Mouse (Mus musculus): ENCODE measurements around the gene Tada2b. TPM values are rescaled to one million over a fixed set of nuclear protein-coding genes. Genes with fewer than 3 reads are reported as not detected.
A peak's percentile ranks its signal among the peaks of the same experiment; 100 is the strongest.

Gene Tada2b
- total and polyA plus RNA-seq, 3 experiments, result 9.6 to 24.9 TPM; not detected in 1

- TF ChIP-seq BHLHE40 (IDR thresholded peaks at IDR 0.05; ENCODE audit: borderline replicate concordance, low read depth, low read length) (no peak), EP300 (IDR thresholded peaks at IDR 0.05; ENCODE audit: low read depth in 1 of 2, low read length in 2 of 2) (no peak), HCFC1 (IDR thresholded peaks at IDR 0.05; ENCODE audit: low read depth, low read length) (peak; percentile 27; the same call in 1 of the 2 replicates), ELF1 (IDR thresholded peaks at IDR 0.05; ENCODE audit: low read depth, low read length) (no peak)
Observed at GRCm38 (mm10) chr5:36483203-36484101, 633 bp downstream of the Tada2b start (continued).

- Histone ChIP-seq H3K4me3 (ENCODE audit: control insufficient read depth in 1 of 2, insufficient read depth in 1 of 2, low read depth in 2 of 2, low read length in 2 of 2) (no peak overlapping the region), H3K27me3 (ENCODE audit: control insufficient read depth in 1 of 2, insufficient read depth in 2 of 2, low read length in 2 of 2) (no peaks in the 10 kb centered on the region), H3K4me1 (ENCODE audit: control insufficient read depth in 1 of 2, insufficient read depth in 2 of 2, low read length in 2 of 2) (peaks cover 14 to 30% of the 10 kb centered on the region in 2 experiments), H3K79me2 (ENCODE audit: control insufficient read depth, insufficient read depth, low read length, poor library complexity) (peaks cover 58% of the 10 kb centered on the region), H3K9me3 (replicated peaks; ENCODE audit: insufficient read depth, low read length) (no peaks in the 10 kb centered on the region), H3K9ac (ENCODE audit: control insufficient read depth, low read depth, low read length, poor library complexity, severe bottlenecking) (no peak overlapping the region), H3K36me3 (ENCODE audit: control insufficient read depth in 1 of 2, insufficient read depth in 2 of 2, low read length in 2 of 2) (peaks cover 3 to 23% of the 10 kb centered on the region in 2 experiments; a peak in 3 of 4 replicates), H3K27ac (ENCODE audit: control insufficient read depth, low read depth, low read length) (no peak overlapping the region)
- peak; percentile 57 for DNase-seq (ENCODE audit: low read depth, low spot score)
- no peak for TF ChIP-seq NRF1 (IDR thresholded peaks at IDR 0.05; ENCODE audit: insufficient read depth, low read depth, low read length, poor library complexity, severe bottlenecking)
- TF ChIP-seq CTCF (IDR thresholded peaks at IDR 0.05 in 2 of 3, conservative IDR thresholded peaks at IDR 0.05 in 1 of 3; ENCODE audit: control insufficient read depth in 1 of 3, insufficient read depth in 1 of 3, low read depth in 2 of 3, low read length in 3 of 3, poor library complexity in 1 of 3, severe bottlenecking in 1 of 3), result peak; percentile 1 to 46 (median 31); a peak in 3 of 6 replicates
- TF ChIP-seq HCFC1 (IDR thresholded peaks at IDR 0.05; ENCODE audit: low read depth, low read length), result no peak
Observed at GRCm38 (mm10) chr5:36481114-36481513, 3.0 kb downstream of the Tada2b start.

- Histone ChIP-seq H3K79me2 (ENCODE audit: control insufficient read depth, insufficient read depth, low read length, poor library complexity) (peaks cover 58% of the 10 kb centered on the region), H3K27ac (ENCODE audit: control insufficient read depth, low read depth, low read length) (no peak overlapping the region), H3K4me3 (ENCODE audit: control insufficient read depth in 1 of 2, insufficient read depth in 1 of 2, low read depth in 2 of 2, low read length in 2 of 2) (no peak overlapping the region), H3K36me3 (ENCODE audit: control insufficient read depth in 1 of 2, insufficient read depth in 2 of 2, low read length in 2 of 2) (peaks cover 3 to 23% of the 10 kb centered on the region in 2 experiments; a peak in 3 of 4 replicates), H3K9me3 (replicated peaks; ENCODE audit: insufficient read depth, low read length) (no peaks in the 10 kb centered on the region), H3K27me3 (ENCODE audit: control insufficient read depth in 1 of 2, insufficient read depth in 2 of 2, low read length in 2 of 2) (no peaks in the 10 kb centered on the region), H3K9ac (ENCODE audit: control insufficient read depth, low read depth, low read length, poor library complexity, severe bottlenecking) (no peak overlapping the region), H3K4me1 (ENCODE audit: control insufficient read depth in 1 of 2, insufficient read depth in 2 of 2, low read length in 2 of 2) (peaks cover 14 to 30% of the 10 kb centered on the region in 2 experiments)
- no peak for DNase-seq (ENCODE audit: low read depth, low spot score)
- no peak for TF ChIP-seq TBP (IDR thresholded peaks at IDR 0.05; ENCODE audit: low read depth, low read length)
- TF ChIP-seq KAT2A (conservative IDR thresholded peaks at IDR 0.05; ENCODE audit: low read depth, low read length), result no peak
- no peak for TF ChIP-seq MAZ (IDR thresholded peaks at IDR 0.05; ENCODE audit: low read depth, low read length)
- no peak for TF ChIP-seq POLR2AphosphoS5 (IDR thresholded peaks at IDR 0.05; ENCODE audit: borderline replicate concordance, low read depth, low read length)
- no peak for TF ChIP-seq USF1 (IDR thresholded peaks at IDR 0.05; ENCODE audit: low read depth, low read length)
- TF ChIP-seq MAX (IDR thresholded peaks at IDR 0.05; ENCODE audit: low read length), result no peak
- no peak for TF ChIP-seq JUND (IDR thresholded peaks at IDR 0.05; ENCODE audit: low read depth, low read length)
- TF ChIP-seq POLR2AphosphoS2 (IDR thresholded peaks at IDR 0.05; ENCODE audit: low read length), result no peak
- TF ChIP-seq HCFC1 (IDR thresholded peaks at IDR 0.05; ENCODE audit: low read depth, low read length), result no peak
- TF ChIP-seq ZKSCAN1 (IDR thresholded peaks at IDR 0.05; ENCODE audit: low read depth, low read length), result no peak
- no peak for TF ChIP-seq MYC (IDR thresholded peaks at IDR 0.05; ENCODE audit: low read depth, low read length)
- no peak for TF ChIP-seq RAD21 (IDR thresholded peaks at IDR 0.05; ENCODE audit: low read depth, low read length)
- TF ChIP-seq CHD1 (IDR thresholded peaks at IDR 0.05; ENCODE audit: low read depth, low read length), result no peak
- no peak for TF ChIP-seq CTCF (IDR thresholded peaks at IDR 0.05 in 2 of 3, conservative IDR thresholded peaks at IDR 0.05 in 1 of 3; ENCODE audit: control insufficient read depth in 1 of 3, insufficient read depth in 1 of 3, low read depth in 2 of 3, low read length in 3 of 3, poor library complexity in 1 of 3, severe bottlenecking in 1 of 3)
- no peak for TF ChIP-seq ZC3H11A (IDR thresholded peaks at IDR 0.05; ENCODE audit: low read depth, low read length)
- TF ChIP-seq NRF1 (IDR thresholded peaks at IDR 0.05; ENCODE audit: insufficient read depth, low read depth, low read length, poor library complexity, severe bottlenecking), result no peak
- no peak for TF ChIP-seq CHD2 (IDR thresholded peaks at IDR 0.05; ENCODE audit: low read length)
- TF ChIP-seq NELFE (IDR thresholded peaks at IDR 0.05; ENCODE audit: low read depth, low read length), result no peak
Observed at GRCm38 (mm10) chr5:36480398-36480797, 3.7 kb downstream of the Tada2b start.

Data from MEL (cell line).